19 mouse cellular contexts compared by ENCODE assay signal in genomic region chr19:42891599-42891998, GRCm38 (mm10).
DNase-seq lines count a peak whose midpoint lies in the region; ATAC-seq and TF ChIP-seq lines count a peak whose summit lies in the region.
"Had no signal": no experiment of that assay in that cellular context is flagged by ENCODE, and none has a peak within 500 bp of the region (broad histone marks: within the 10 kb centered on the region; RNA-seq: fewer than 3 reads in every experiment).

No protein-coding gene starts in this region.

- no peak overlapping the region for H3K9ac ChIP-seq in heart, embryonic 15.5 days
- no peak overlapping the region for H3K9ac ChIP-seq in heart, adult 2 months (ENCODE audit: low read depth, low read length)
- H3K9ac ChIP-seq in ES-E14 (ENCODE audit: insufficient read depth, low read depth, low read length, poor library complexity, severe bottlenecking), result no peak overlapping the region
- no peak overlapping the region for H3K9ac ChIP-seq in intestine, embryonic 16.5 days (ENCODE audit: low read depth, low read length)
- H3K9ac ChIP-seq: embryonic facial prominence, embryonic 12.5 days; hindbrain, embryonic 14.5 days; limb, embryonic 13.5 days had no signal

- no peaks in the 10 kb centered on the region for H3K36me3 ChIP-seq in heart, embryonic 15.5 days
- no peaks in the 10 kb centered on the region for H3K36me3 ChIP-seq in heart, adult 2 months (ENCODE audit: control insufficient read depth, insufficient read depth, low read length)
- no peaks in the 10 kb centered on the region for H3K36me3 ChIP-seq in ES-E14 (ENCODE audit: control insufficient read depth, insufficient read depth, low read length, poor library complexity, severe bottlenecking)
- H3K36me3 ChIP-seq in intestine, embryonic 16.5 days (ENCODE audit: control insufficient read depth, insufficient read depth, low read length), result no peaks in the 10 kb centered on the region
- H3K36me3 ChIP-seq: embryonic facial prominence, embryonic 12.5 days; limb, embryonic 13.5 days had no signal

- no peaks in the 10 kb centered on the region for H3K9me3 ChIP-seq in heart, embryonic 15.5 days (replicated peaks)
- no peaks in the 10 kb centered on the region for H3K9me3 ChIP-seq in ES-E14 (ENCODE audit: control insufficient read depth, insufficient read depth, low read depth, low read length)
- no peaks in the 10 kb centered on the region for H3K9me3 ChIP-seq in intestine, embryonic 16.5 days (ENCODE audit: control insufficient read depth, low read length)
- H3K9me3 ChIP-seq: embryonic facial prominence, embryonic 12.5 days; limb, embryonic 13.5 days had no signal

- no peak for TF ChIP-seq CTCF in heart, adult 2 months (IDR thresholded peaks at IDR 0.05)

- H3K79me2 ChIP-seq in heart, adult 2 months (replicated peaks; ENCODE audit: control insufficient read depth, insufficient read depth, low read length), result no peaks in the 10 kb centered on the region

- H3K27ac ChIP-seq in heart, embryonic 15.5 days, result peak overlapping the region; percentile 34; the same call in 1 of the 2 replicates
- H3K27ac ChIP-seq in heart, adult 2 months, result no peak overlapping the region; the same call in 1 of the 2 replicates
- no peak overlapping the region for H3K27ac ChIP-seq in ES-E14 (ENCODE audit: insufficient read depth, low read depth, low read length, poor library complexity, severe bottlenecking)
- H3K27ac ChIP-seq in intestine, embryonic 16.5 days (ENCODE audit: low read length), result peak overlapping the region; percentile 65
- H3K27ac ChIP-seq: embryonic facial prominence, embryonic 12.5 days; hindbrain, embryonic 14.5 days; limb, embryonic 13.5 days had no signal

- H3K4me1 ChIP-seq in heart, embryonic 15.5 days (replicated peaks), result no peaks in the 10 kb centered on the region
- no peaks in the 10 kb centered on the region; the same call in 1 of the 2 replicates for H3K4me1 ChIP-seq in heart, adult 2 months (ENCODE audit: control insufficient read depth, insufficient read depth, low read length)
- H3K4me1 ChIP-seq in ES-E14 (ENCODE audit: control insufficient read depth in 2 of 2, insufficient read depth in 2 of 2, low read length in 2 of 2, poor library complexity in 1 of 2), result peaks cover 0 to 6% of the 10 kb centered on the region in 2 experiments; a peak in 2 of 4 replicates
- H3K4me1 ChIP-seq in intestine, embryonic 16.5 days (ENCODE audit: control insufficient read depth, insufficient read depth, low read length), result peaks cover 2% of the 10 kb centered on the region; the same call in 1 of the 2 replicates
- H3K4me1 ChIP-seq: embryonic facial prominence, embryonic 12.5 days; limb, embryonic 13.5 days had no signal

- no peak overlapping the region for H3K4me2 ChIP-seq in heart, embryonic 15.5 days
- no peak overlapping the region for H3K4me2 ChIP-seq in intestine, embryonic 16.5 days (ENCODE audit: low read depth, low read length)
- H3K4me2 ChIP-seq: embryonic facial prominence, embryonic 12.5 days; hindbrain, embryonic 14.5 days; limb, embryonic 13.5 days had no signal

- in situ Hi-C loops in ES-E14 (cut with MboI; ENCODE audit: low sequenced_read_pairs in 2 of 2, unreplicated experiment in 2 of 2), result no loop called here

- no peak for TF ChIP-seq POLR2A in heart, adult 2 months (IDR thresholded peaks at IDR 0.05; ENCODE audit: insufficient read depth, low read depth, low read length)

- no peaks in the 10 kb centered on the region for H3K27me3 ChIP-seq in heart, embryonic 15.5 days
- H3K27me3 ChIP-seq in heart, adult 2 months (ENCODE audit: control insufficient read depth, insufficient read depth, low read length), result no peaks in the 10 kb centered on the region
- no peaks in the 10 kb centered on the region for H3K27me3 ChIP-seq in intestine, embryonic 16.5 days (replicated peaks; ENCODE audit: control insufficient read depth, insufficient read depth, low read length)
- H3K27me3 ChIP-seq: CH12.LX; embryonic facial prominence, embryonic 12.5 days; limb, embryonic 13.5 days had no signal

- intact Hi-C loops in heart, adult 2 months (cut with DNase I), result no loop called here

- no peak for ATAC-seq in heart, embryonic 15.5 days (replicated peaks; ENCODE audit: insufficient number of reproducible peaks, insufficient read depth, low FRiP score, low read depth)
- ATAC-seq in intestine, embryonic 16.5 days, result peak; percentile 65
- ATAC-seq: forebrain, embryonic 14.5 days had no signal

- 44% methylated on average over 5 of the region's 5 CpGs for WGBS in heart, embryonic 15.5 days
- 36% methylated on average over 5 of the region's 5 CpGs for WGBS in heart, adult 2 months
- 47% methylated on average over 5 of the region's 5 CpGs for WGBS in intestine, embryonic 16.5 days

- TF ChIP-seq EP300 in heart, adult 2 months (IDR thresholded peaks at IDR 0.05; ENCODE audit: insufficient read depth, low read depth, low read length), result no peak

- DNase-seq in heart, adult 2 months, result no peak
- DNase-seq in kidney, postnatal 14 days, result peak; percentile 23
- DNase-seq in kidney, postnatal 4 days, result no peak
- DNase-seq in ES-E14 (ENCODE audit: low read depth, low spot score), result no peak
- no peak for DNase-seq in thymus, adult 18-20 months
- no peak for DNase-seq in cerebellum, postnatal 4 days (ENCODE audit: low spot score in 2 of 2)
- DNase-seq: adrenal gland, adult 2 months; cerebellum, adult 9-11 months; gastrocnemius, postnatal 25 days; kidney, adult 18-20 months; right cerebral cortex, postnatal 25 days had no signal

- no peak overlapping the region for H3K4me3 ChIP-seq in heart, embryonic 15.5 days
- H3K4me3 ChIP-seq in heart, adult 2 months, result no peak overlapping the region
- no peak overlapping the region for H3K4me3 ChIP-seq in ES-E14 (ENCODE audit: insufficient read depth in 1 of 2, low read depth in 1 of 2, low read length in 2 of 2, poor library complexity in 1 of 2, severe bottlenecking in 1 of 2)
- no peak overlapping the region for H3K4me3 ChIP-seq in intestine, embryonic 16.5 days (ENCODE audit: low read length)
- H3K4me3 ChIP-seq: embryonic facial prominence, embryonic 12.5 days; erythroblast, embryonic 14.5 days; limb, embryonic 13.5 days had no signal

TF ChIP-seq in ES-E14, 5 proteins besides CTCF, POLR2A, EP300 and RAD21:
- no peak for TF ChIP-seq ZC3H11A (IDR thresholded peaks at IDR 0.05; ENCODE audit: borderline replicate concordance, low read depth, low read length)
- no peak for TF ChIP-seq MAFK (IDR thresholded peaks at IDR 0.05; ENCODE audit: insufficient read depth, low read depth, low read length)
- 0 out of 2 replicates have a peak, but pooled peaks have one; percentile 35 for TF ChIP-seq CHD2 (IDR thresholded peaks at IDR 0.05; ENCODE audit: low read depth, low read length)

Comparison
In these comparisons a context has a peak if more than half of its experiments do, and no peak if none do; other contexts are left out.
1. H3K27ac ChIP-seq: peak in heart, embryonic 15.5 days (single experiment) and intestine, embryonic 16.5 days (single experiment); none in heart, adult 2 months (single experiment) and ES-E14 (single experiment).